Mouse (Mus musculus): ENCODE measurements around the gene Atp6v0e. TPM values are rescaled to one million over a fixed set of nuclear protein-coding genes. Genes with fewer than 3 reads are reported as not detected.

Gene Atp6v0e
- polyA plus RNA-seq, 1 experiment from 2014 or later = 179 TPM

GRCm38 (mm10) chr17:26665600-26665999 is 2.6 kb downstream of the Atp6v0e start:
- Histone ChIP-seq H3K4me3 (no peak overlapping the region), H3K4me1 (peaks cover 28% of the 10 kb centered on the region), H3K27me3 (replicated peaks) (peaks cover 18% of the 10 kb centered on the region), H3K9ac (no peak overlapping the region), H3K36me3 (no peaks in the 10 kb centered on the region), H3K4me2 (no peak overlapping the region), H3K27ac (no peak overlapping the region), H3K9me3 (replicated peaks) (no peaks in the 10 kb centered on the region)
- ATAC-seq = no peak
- 69% methylated on average over 4 of the region's 4 CpGs for WGBS (ENCODE audit: insufficient replicate concordance)

- Histone ChIP-seq H3K4me1 (peaks cover 10% of the 10 kb centered on the region), H3K4me2 (no peak overlapping the region), H3K36me3 (no peaks in the 10 kb centered on the region), H3K27ac (no peak overlapping the region), H3K27me3 (replicated peaks) (peaks cover 50% of the 10 kb centered on the region), H3K9ac (no peak overlapping the region), H3K4me3 (no peak overlapping the region), H3K9me3 (replicated peaks) (no peaks in the 10 kb centered on the region)
- ATAC-seq = no peak
- 37% methylated on average over 4 of the region's 4 CpGs for WGBS (ENCODE audit: insufficient replicate concordance)
These were observed 8.2 kb downstream of the Atp6v0e start for GRCm38 (mm10) chr17:26671268-26671667.

- ATAC-seq = 0 out of 2 replicates have a peak, but pooled peaks have one; percentile 1
- H3K27me3 ChIP-seq (replicated peaks) = peaks cover 30% of the 10 kb centered on the region
- WGBS (ENCODE audit: insufficient replicate concordance) = 26% methylated on average over 7 of the region's 7 CpGs
- 0 out of 2 replicates have a peak overlapping the region, but pooled peaks have one; percentile 94 for H3K27ac ChIP-seq
- H3K4me3 ChIP-seq = peak overlapping the region; percentile 85
- H3K4me1 ChIP-seq = peaks cover 42% of the 10 kb centered on the region
- no peaks in the 10 kb centered on the region for H3K9me3 ChIP-seq (replicated peaks)
- H3K4me2 ChIP-seq = peak overlapping the region; percentile 84
- peaks cover 16% of the 10 kb centered on the region for H3K36me3 ChIP-seq
- no peak overlapping the region for H3K9ac ChIP-seq
These were observed 12.8 kb downstream of the Atp6v0e start for GRCm38 (mm10) chr17:26675845-26676244.

GRCm38 (mm10) chr17:26676252-26676615 is 13.2 kb downstream of the Atp6v0e start:
- no peaks in the 10 kb centered on the region for H3K9me3 ChIP-seq (replicated peaks)
- peak overlapping the region; percentile 94 for H3K27ac ChIP-seq
- peaks cover 26% of the 10 kb centered on the region for H3K27me3 ChIP-seq (replicated peaks)
- H3K4me2 ChIP-seq = peak overlapping the region; percentile 84
- H3K9ac ChIP-seq = peak overlapping the region; percentile 87
- peak overlapping the region; percentile 85 for H3K4me3 ChIP-seq
- ATAC-seq = peak; percentile 88
- under 1% methylated on average over 30 of the region's 30 CpGs for WGBS (ENCODE audit: insufficient replicate concordance)
- peaks cover 20% of the 10 kb centered on the region for H3K36me3 ChIP-seq
- H3K4me1 ChIP-seq = peaks cover 42% of the 10 kb centered on the region

GRCm38 (mm10) chr17:26676616-26677376 is 13.8 kb downstream of the Atp6v0e start:
- Histone ChIP-seq H3K9me3 (replicated peaks) (no peaks in the 10 kb centered on the region), H3K27ac (peak overlapping the region; percentile 94), H3K36me3 (peaks cover 25% of the 10 kb centered on the region), H3K4me1 (peaks cover 38% of the 10 kb centered on the region), H3K9ac (peak overlapping the region; percentile 87), H3K27me3 (replicated peaks) (peaks cover 21% of the 10 kb centered on the region), H3K4me3 (peak overlapping the region; percentile 85), H3K4me2 (peak overlapping the region; percentile 84)
- 1% methylated on average over 26 of the region's 26 CpGs for WGBS (ENCODE audit: insufficient replicate concordance)
- ATAC-seq = peak; percentile 88

GRCm38 (mm10) chr17:26677711-26678637 is 14.9 kb downstream of the Atp6v0e start:
- ATAC-seq = peak; percentile 37; the same call in 1 of the 2 replicates
- H3K9ac ChIP-seq = peak overlapping the region; percentile 87
- H3K27me3 ChIP-seq (replicated peaks) = peaks cover 10% of the 10 kb centered on the region
- H3K9me3 ChIP-seq (replicated peaks) = no peaks in the 10 kb centered on the region
- peak overlapping the region; percentile 85 for H3K4me3 ChIP-seq
- peaks cover 38% of the 10 kb centered on the region for H3K4me1 ChIP-seq
- WGBS (ENCODE audit: insufficient replicate concordance) = 53% methylated on average over 7 of the region's 7 CpGs
- H3K4me2 ChIP-seq = peak overlapping the region; percentile 84
- H3K36me3 ChIP-seq = peaks cover 35% of the 10 kb centered on the region
- peak overlapping the region; percentile 94 for H3K27ac ChIP-seq

GRCm38 (mm10) chr17:26681276-26681675 is 18.2 kb downstream of the Atp6v0e start:
- no peak overlapping the region for H3K4me3 ChIP-seq
- H3K36me3 ChIP-seq = peaks cover 67% of the 10 kb centered on the region
- H3K27ac ChIP-seq = no peak overlapping the region
- no peak for ATAC-seq
- peaks cover 35% of the 10 kb centered on the region for H3K4me1 ChIP-seq
- H3K9ac ChIP-seq = no peak overlapping the region
- no peaks in the 10 kb centered on the region for H3K27me3 ChIP-seq (replicated peaks)
- no peak overlapping the region for H3K4me2 ChIP-seq
- H3K9me3 ChIP-seq (replicated peaks) = no peaks in the 10 kb centered on the region
- 83% methylated on average over 6 of the region's 6 CpGs for WGBS (ENCODE audit: insufficient replicate concordance)

GRCm38 (mm10) chr17:26686334-26687000 is 23.4 kb downstream of the Atp6v0e start:
- Histone ChIP-seq H3K9me3 (replicated peaks) (no peaks in the 10 kb centered on the region), H3K9ac (no peak overlapping the region), H3K27me3 (replicated peaks) (no peaks in the 10 kb centered on the region), H3K4me2 (no peak overlapping the region), H3K27ac (peak overlapping the region; percentile 51), H3K4me1 (peaks cover 36% of the 10 kb centered on the region), H3K36me3 (peaks cover 62% of the 10 kb centered on the region), H3K4me3 (no peak overlapping the region)
- WGBS (ENCODE audit: insufficient replicate concordance) = 77% methylated on average over 17 of the region's 17 CpGs
- 0 out of 2 replicates have a peak, but pooled peaks have one; percentile 18 for ATAC-seq

- 79% methylated on average over 8 of the region's 8 CpGs for WGBS (ENCODE audit: insufficient replicate concordance)
- H3K36me3 ChIP-seq = peaks cover 46% of the 10 kb centered on the region
These were observed 26.0 kb downstream of the Atp6v0e start for GRCm38 (mm10) chr17:26688795-26689735.

GRCm38 (mm10) chr17:26689810-26690209 is 26.8 kb downstream of the Atp6v0e start:
- no peak overlapping the region for H3K4me2 ChIP-seq
- H3K36me3 ChIP-seq = peaks cover 45% of the 10 kb centered on the region
- no peaks in the 10 kb centered on the region for H3K9me3 ChIP-seq (replicated peaks)
- H3K4me3 ChIP-seq = no peak overlapping the region
- peaks cover 40% of the 10 kb centered on the region for H3K4me1 ChIP-seq
- no peaks in the 10 kb centered on the region for H3K27me3 ChIP-seq (replicated peaks)
- 0 out of 2 replicates have a peak overlapping the region, but pooled peaks have one; percentile 4 for H3K27ac ChIP-seq
- no peak overlapping the region for H3K9ac ChIP-seq
- ATAC-seq = no peak
- WGBS (ENCODE audit: insufficient replicate concordance) = 65% methylated on average over 2 of the region's 2 CpGs

More at GRCm38 (mm10) chr17:26688795-26689735, 26.0 kb downstream of the Atp6v0e start:
- Histone ChIP-seq H3K9ac (no peak overlapping the region; the same call in 1 of the 2 replicates), H3K4me3 (no peak overlapping the region), H3K27ac (0 out of 2 replicates have a peak overlapping the region, but pooled peaks have one; percentile 4), H3K4me1 (peaks cover 39% of the 10 kb centered on the region), H3K4me2 (no peak overlapping the region), H3K9me3 (replicated peaks) (no peaks in the 10 kb centered on the region), H3K27me3 (replicated peaks) (no peaks in the 10 kb centered on the region)
- ATAC-seq = no peak
